Mouse (Mus musculus) CH12.LX (cell line): ENCODE data around the gene Adgre4.

Experiments
- ELF1 ChIP-seq: IDR thresholded peaks from 2 replicates; pipeline ENCODE4 v1.6.1; 2014; ENCODE audit warnings: low read depth, mild to moderate bottlenecking, inconsistent platforms, low read length, improper control_type of control experiment
- ZC3H11A ChIP-seq: IDR thresholded peaks from 2 replicates; pipeline ENCODE4 v1.6.1; 2012; ENCODE audit warnings: low read depth, mild to moderate bottlenecking, inconsistent platforms, low read length, improper control_type of control experiment

DNA sequence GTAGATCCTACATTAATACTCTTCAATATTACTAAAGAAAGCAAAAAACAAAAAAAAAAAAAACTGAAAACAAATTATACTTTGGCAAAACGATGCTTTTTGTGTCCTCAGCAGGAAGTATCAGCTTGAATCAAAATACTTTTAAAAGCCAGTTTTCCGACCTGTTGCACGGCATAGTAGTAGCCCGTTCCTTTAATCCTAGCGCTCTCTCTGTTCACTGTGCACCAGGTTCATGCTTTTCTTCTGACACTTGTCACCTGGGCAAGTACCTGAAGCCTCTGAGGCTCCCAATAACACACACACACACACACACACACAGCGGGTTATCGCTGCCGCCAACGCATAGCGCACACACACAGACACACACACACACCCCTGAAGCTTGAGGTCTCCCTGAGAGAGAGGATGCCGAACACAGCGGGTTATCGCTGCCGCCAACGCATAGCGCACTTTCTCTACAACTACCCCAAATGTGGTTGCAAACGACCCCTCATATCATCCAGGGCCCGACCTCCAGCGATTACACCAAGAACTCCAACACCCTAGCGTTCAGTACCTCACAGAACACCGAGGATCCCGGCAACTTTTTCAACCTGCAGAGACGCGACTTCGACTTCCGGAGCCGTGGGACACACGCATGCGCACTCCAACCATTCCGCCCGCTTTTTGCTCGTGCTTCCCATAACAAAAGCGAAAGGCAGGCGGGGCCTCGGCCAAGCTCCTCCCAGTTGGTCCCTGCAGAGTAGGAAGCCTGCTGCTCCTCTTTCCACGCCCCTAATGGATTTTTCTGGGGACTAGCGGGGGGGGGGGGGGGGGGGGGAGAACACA, 37.6 kb upstream of the Adgre4 start, which contains the start of gene Pot1b:
- TF ChIP-seq ELF1 (peak; percentile 93), ZC3H11A (no peak)
